Mouse (Mus musculus) midbrain, embryonic 13.5 days (tissue): ENCODE results near the gene Uso1. TPM values are rescaled to one million over a fixed set of nuclear protein-coding genes. Genes with fewer than 3 reads are reported as not detected.
"Not testable (repeated sequence)": the region's sequence is repeated elsewhere in the genome, so short reads cannot be mapped to it uniquely, and the experiment has no call there.

Experiments
- ATAC-seq: fragments of 200-750 bp; cut with Nextera tagmentation; 2 replicates; pipeline ENCODE4 v1.8.0; 2017; ENCODE audit warnings: mild to moderate bottlenecking, moderate TSS enrichment, moderate library complexity
- H3K27ac ChIP-seq: fragments of 300-500 bp; sonication (generic); 2 replicates; pipeline ENCODE4 v1.5.1; 2015; ENCODE audit warnings: inconsistent platforms, mild to moderate bottlenecking, moderate library complexity
- H3K27me3 ChIP-seq: fragments of 300-500 bp; sonication (generic); 2 replicates; pipeline ENCODE4 v1.6.1; 2015; ENCODE audit warnings: mild to moderate bottlenecking, inconsistent platforms
- H3K36me3 ChIP-seq: fragments of 300-500 bp; sonication (generic); 2 replicates; pipeline ENCODE4 v1.6.1; 2015; ENCODE audit warnings: mild to moderate bottlenecking, inconsistent platforms
- H3K4me1 ChIP-seq: fragments of 300-500 bp; sonication (generic); replicated peaks from 2 replicates; pipeline ENCODE4 v1.6.1; 2015; ENCODE audit warnings: inconsistent platforms
- H3K4me2 ChIP-seq: fragments of 300-500 bp; sonication (generic); replicated peaks from 2 replicates; pipeline ENCODE4 v1.6.1; 2015; ENCODE audit warnings: moderate library complexity, mild to moderate bottlenecking, inconsistent platforms
- H3K4me3 ChIP-seq: fragments of 300-500 bp; sonication (generic); replicated peaks from 2 replicates; pipeline ENCODE4 v1.5.1; 2015; ENCODE audit warnings: mild to moderate bottlenecking, inconsistent platforms
- H3K9ac ChIP-seq: fragments of 300-500 bp; sonication (generic); replicated peaks from 2 replicates; pipeline ENCODE4 v1.6.1; 2015; ENCODE audit warnings: mild to moderate bottlenecking, inconsistent platforms
- H3K9me3 ChIP-seq: fragments of 300-500 bp; sonication (generic); 2 replicates; pipeline ENCODE4 v1.6.1; 2016; ENCODE audit warnings: mild to moderate bottlenecking, inconsistent platforms
- WGBS: fragments of 180-500 bp; shearing (Covaris S2); methylation state at CpG from one replicate; pipeline ENCODE4 v1.1.7; 2015; 5-methylcytosine and 5-hydroxymethylcytosine counted together
- polyA plus RNA-seq: library from polyadenylated mRNA; unstranded; fragments of >200 nt; fragmentation: Nextera tagmentation; extraction: Ambion mirVana; gene quantifications from 2 replicates; pipeline ENCODE4 v1.2.1, GENCODE M21; 2015

Gene Uso1
- polyA plus RNA-seq, 1 experiment from 2014 or later, result 50.3 TPM

- Histone ChIP-seq H3K4me3 (no peak overlapping the region), H3K9me3 (no peaks in the 10 kb centered on the region), H3K4me2 (no peak overlapping the region), H3K27me3 (no peaks in the 10 kb centered on the region), H3K27ac (no peak overlapping the region), H3K9ac (no peak overlapping the region), H3K36me3 (peaks cover 10% of the 10 kb centered on the region; the same call in 1 of the 2 replicates), H3K4me1 (no peaks in the 10 kb centered on the region)
- ATAC-seq, result no peak
- 92% methylated on average over 3 of the region's 3 CpGs for whole genome bisulfite sequencing
Observed at GRCm38 (mm10) chr5:92148248-92148647, 10.5 kb downstream of the Uso1 start.

- Histone ChIP-seq H3K9ac (no peak overlapping the region), H3K4me2 (no peak overlapping the region), H3K4me1 (no peaks in the 10 kb centered on the region), H3K9me3 (no peaks in the 10 kb centered on the region), H3K27me3 (no peaks in the 10 kb centered on the region), H3K36me3 (peaks cover 19% of the 10 kb centered on the region), H3K4me3 (no peak overlapping the region), H3K27ac (no peak overlapping the region)
- no peak for ATAC-seq
- 96% methylated on average over 5 of the region's 5 CpGs for WGBS
Observed at GRCm38 (mm10) chr5:92149330-92149982, 11.7 kb downstream of the Uso1 start.

GRCm38 (mm10) chr5:92154861-92155260 is 17.1 kb downstream of the Uso1 start:
- no peak overlapping the region for H3K9ac ChIP-seq
- peaks cover 41% of the 10 kb centered on the region for H3K36me3 ChIP-seq
- H3K4me1 ChIP-seq, result no peaks in the 10 kb centered on the region
- no peak overlapping the region for H3K27ac ChIP-seq
- H3K9me3 ChIP-seq, result 0 out of 2 replicates have a peak, but pooled peaks cover 2% of the 10 kb centered on the region
- H3K4me3 ChIP-seq, result no peak overlapping the region
- H3K27me3 ChIP-seq, result no peaks in the 10 kb centered on the region
- ATAC-seq, result no peak
- no peak overlapping the region for H3K4me2 ChIP-seq
- 94% methylated on average over 3 of the region's 3 CpGs for WGBS

- no peaks in the 10 kb centered on the region for H3K9me3 ChIP-seq
- no peak overlapping the region for H3K27ac ChIP-seq
- H3K27me3 ChIP-seq, result no peaks in the 10 kb centered on the region
- no peak overlapping the region for H3K4me2 ChIP-seq
- H3K4me1 ChIP-seq, result no peaks in the 10 kb centered on the region
- H3K36me3 ChIP-seq, result peaks cover 29% of the 10 kb centered on the region
- no peak overlapping the region for H3K9ac ChIP-seq
- WGBS, result 93% methylated on average over 6 of the region's 6 CpGs
- H3K4me3 ChIP-seq, result no peak overlapping the region
- ATAC-seq, result no peak
Observed at GRCm38 (mm10) chr5:92165976-92166375, 28.2 kb downstream of the Uso1 start.

GRCm38 (mm10) chr5:92183071-92183830 is 45.5 kb downstream of the Uso1 start:
- Histone ChIP-seq H3K9ac (no peak overlapping the region), H3K4me3 (no peak overlapping the region), H3K27me3 (no peaks in the 10 kb centered on the region), H3K27ac (no peak overlapping the region), H3K9me3 (no peaks in the 10 kb centered on the region), H3K4me1 (no peaks in the 10 kb centered on the region), H3K4me2 (no peak overlapping the region), H3K36me3 (peaks cover 57% of the 10 kb centered on the region)
- WGBS, result 91% methylated on average over 8 of the region's 8 CpGs
- no peak for ATAC-seq

- Histone ChIP-seq H3K4me1 (no peaks in the 10 kb centered on the region), H3K9ac (no peak overlapping the region), H3K27ac (no peak overlapping the region), H3K36me3 (peaks cover 64% of the 10 kb centered on the region), H3K9me3 (no peaks in the 10 kb centered on the region), H3K4me2 (no peak overlapping the region), H3K27me3 (no peaks in the 10 kb centered on the region), H3K4me3 (no peak overlapping the region)
- ATAC-seq, result no peak
- WGBS, result 98% methylated on average over 7 of the region's 7 CpGs
Observed at GRCm38 (mm10) chr5:92188881-92189483, 51.2 kb downstream of the Uso1 start.

GRCm38 (mm10) chr5:92195716-92196115 is 58.0 kb downstream of the Uso1 start:
- not testable (repeated sequence) for H3K4me3 ChIP-seq, H3K27ac ChIP-seq, H3K9ac ChIP-seq, H3K4me2 ChIP-seq, H3K27me3 ChIP-seq, ATAC-seq, H3K9me3 ChIP-seq
- Histone ChIP-seq H3K36me3 (peaks cover 65% of the 10 kb centered on the region), H3K4me1 (peaks cover 17% of the 10 kb centered on the region)
- WGBS, result 60% methylated on average over 2 of the region's 2 CpGs

GRCm38 (mm10) chr5:92196895-92197811 is 59.4 kb downstream of the Uso1 start:
- no peak overlapping the region for H3K4me2 ChIP-seq
- no peak overlapping the region for H3K4me3 ChIP-seq
- peaks cover 17% of the 10 kb centered on the region for H3K4me1 ChIP-seq
- peaks cover 72% of the 10 kb centered on the region for H3K36me3 ChIP-seq
- 66% methylated on average over 15 of the region's 15 CpGs for WGBS
- H3K9ac ChIP-seq, result no peak overlapping the region
- H3K27ac ChIP-seq, result peak overlapping the region; percentile 85
- ATAC-seq, result peak; percentile 88
- no peaks in the 10 kb centered on the region for H3K27me3 ChIP-seq
- no peaks in the 10 kb centered on the region for H3K9me3 ChIP-seq

GRCm38 (mm10) chr5:92198266-92198665 is 60.5 kb downstream of the Uso1 start:
- no peak overlapping the region for H3K4me3 ChIP-seq
- peak overlapping the region; percentile 64 for H3K27ac ChIP-seq
- no peaks in the 10 kb centered on the region for H3K9me3 ChIP-seq
- no peak overlapping the region for H3K9ac ChIP-seq
- no peak overlapping the region for H3K4me2 ChIP-seq
- no peaks in the 10 kb centered on the region for H3K27me3 ChIP-seq
- 64% methylated on average over 8 of the region's 8 CpGs for WGBS
- peaks cover 70% of the 10 kb centered on the region for H3K36me3 ChIP-seq
- H3K4me1 ChIP-seq, result peaks cover 17% of the 10 kb centered on the region
- ATAC-seq, result no peak

- H3K36me3 ChIP-seq, result peaks cover 64% of the 10 kb centered on the region
- no peak overlapping the region for H3K9ac ChIP-seq
- H3K4me3 ChIP-seq, result no peak overlapping the region
- H3K27me3 ChIP-seq, result no peaks in the 10 kb centered on the region
- no peak overlapping the region for H3K27ac ChIP-seq
- H3K4me2 ChIP-seq, result no peak overlapping the region
- 98% methylated on average over 6 of the region's 6 CpGs for WGBS
- no peaks in the 10 kb centered on the region for H3K4me1 ChIP-seq
- H3K9me3 ChIP-seq, result no peaks in the 10 kb centered on the region
- ATAC-seq, result no peak
Observed at GRCm38 (mm10) chr5:92204162-92205036, 66.7 kb downstream of the Uso1 start.

GRCm38 (mm10) chr5:92205184-92205583 is 67.4 kb downstream of the Uso1 start:
- no peaks in the 10 kb centered on the region for H3K4me1 ChIP-seq
- no peak overlapping the region for H3K27ac ChIP-seq
- 93% methylated on average over 7 of the region's 7 CpGs for WGBS
- no peaks in the 10 kb centered on the region for H3K27me3 ChIP-seq
- peaks cover 56% of the 10 kb centered on the region for H3K36me3 ChIP-seq
- no peak overlapping the region for H3K9ac ChIP-seq
- H3K4me3 ChIP-seq, result no peak overlapping the region
- no peak for ATAC-seq
- H3K4me2 ChIP-seq, result no peak overlapping the region
- no peaks in the 10 kb centered on the region for H3K9me3 ChIP-seq
